Mouse (Mus musculus): ENCODE data around the gene Inafm2. TPM values are rescaled to one million over a fixed set of nuclear protein-coding genes. Genes with fewer than 3 reads are reported as not detected.

The Inafm2 gene
- polyA plus RNA-seq, 1 experiment: 8.7 TPM

DNA sequence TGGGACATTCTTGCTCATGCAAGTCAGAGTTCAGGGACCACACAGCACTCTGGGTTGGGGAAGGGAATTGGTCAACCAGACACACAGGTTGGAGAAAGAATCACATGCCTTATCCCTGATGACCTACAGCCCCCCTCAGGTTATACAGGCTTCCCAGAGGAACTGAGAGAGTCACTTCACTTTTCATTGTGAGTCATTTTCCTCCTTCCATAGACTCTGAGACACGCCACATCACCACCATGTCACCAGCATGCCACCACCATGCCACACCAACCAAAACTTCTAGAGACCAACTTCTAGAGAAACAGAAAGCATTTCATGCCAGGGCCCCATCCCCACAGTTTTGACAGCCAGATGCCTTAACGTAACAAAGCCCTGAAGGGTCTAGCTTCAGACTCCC lies 18.7 kb upstream of the Inafm2 start:
- Histone ChIP-seq H3K4me3 (ENCODE audit: extremely low read depth, insufficient read depth, insufficient read length) (peak overlapping the region; percentile 65; the same call in 1 of the 2 replicates), H3K4me1 (ENCODE audit: control insufficient read depth, insufficient read depth, insufficient read length) (peaks cover 16% of the 10 kb centered on the region), H3K27me3 (ENCODE audit: control insufficient read depth, insufficient read depth, low read length) (no peaks in the 10 kb centered on the region), H3K27ac (ENCODE audit: insufficient read depth, low read length) (peak overlapping the region; percentile 86; the same call in 1 of the 2 replicates), H3K36me3 (ENCODE audit: control insufficient read depth, insufficient read depth, low read length) (peaks cover 14% of the 10 kb centered on the region)
- TF ChIP-seq POLR2A (IDR thresholded peaks at IDR 0.05; ENCODE audit: low read depth, low read length) (no peak), CTCF (IDR thresholded peaks at IDR 0.05; ENCODE audit: extremely low read depth, insufficient read depth, insufficient read length, insufficient replicate concordance) (no peak)
- WGBS: 51% methylated on average over 2 of the region's 2 CpGs
- DNase-seq (ENCODE audit: low read depth in 1 of 2, low spot score in 2 of 2): no peak

DNA sequence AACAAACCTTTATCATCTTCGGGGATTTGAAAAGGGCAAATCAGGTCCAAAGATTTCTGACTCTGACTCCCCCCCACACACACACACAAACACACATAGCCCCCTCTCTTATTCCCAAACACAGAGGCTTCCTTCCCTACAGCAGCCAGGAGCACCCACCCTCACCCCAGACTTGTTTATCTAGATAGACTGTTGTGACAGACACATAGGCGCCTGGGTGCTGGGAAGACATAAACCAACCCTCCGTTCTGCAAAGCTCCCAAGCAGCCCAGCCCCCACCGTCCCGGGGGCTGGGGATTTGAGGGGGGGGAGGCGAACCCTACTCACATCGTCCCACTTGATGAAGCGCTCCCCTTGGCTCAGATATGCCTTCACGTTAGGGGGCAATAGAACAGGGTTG lies 17.6 kb upstream of the Inafm2 start:
- WGBS: 4% methylated on average over 9 of the region's 9 CpGs
- H3K4me3 ChIP-seq (ENCODE audit: extremely low read depth, insufficient read depth, insufficient read length): peak overlapping the region; percentile 65
- H3K27me3 ChIP-seq (ENCODE audit: control insufficient read depth, insufficient read depth, low read length): no peaks in the 10 kb centered on the region
- H3K36me3 ChIP-seq (ENCODE audit: control insufficient read depth, insufficient read depth, low read length): peaks cover 9% of the 10 kb centered on the region
- peaks cover 16% of the 10 kb centered on the region for H3K4me1 ChIP-seq (ENCODE audit: control insufficient read depth, insufficient read depth, insufficient read length)
- DNase-seq (ENCODE audit: low read depth in 1 of 2, low spot score in 2 of 2): no peak
- peak overlapping the region; percentile 86 for H3K27ac ChIP-seq (ENCODE audit: insufficient read depth, low read length)
- TF ChIP-seq POLR2A (IDR thresholded peaks at IDR 0.05; ENCODE audit: low read depth, low read length): no peak
- TF ChIP-seq CTCF (IDR thresholded peaks at IDR 0.05; ENCODE audit: extremely low read depth, insufficient read depth, insufficient read length, insufficient replicate concordance): no peak

DNA sequence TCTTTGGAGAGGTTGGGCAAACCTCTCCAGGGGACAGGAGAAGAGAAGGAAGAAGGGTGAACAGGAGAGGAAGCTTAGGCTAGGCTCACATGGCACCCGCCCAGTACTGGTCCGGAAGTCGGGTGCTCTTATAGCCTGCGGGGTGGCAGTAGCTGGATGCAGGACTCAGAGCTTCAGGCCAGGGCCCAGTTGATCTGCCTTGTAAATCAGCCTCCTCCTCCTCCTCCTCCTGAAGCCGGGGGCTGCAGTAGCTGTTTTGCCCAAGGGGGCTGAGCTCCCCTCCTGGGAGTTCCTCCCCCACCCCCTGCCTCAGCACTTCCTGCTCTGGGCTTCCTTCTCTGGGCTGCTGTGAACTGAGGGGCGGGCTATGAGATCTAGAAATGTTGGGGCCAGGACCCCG lies 17.2 kb upstream of the Inafm2 start, which contains the start of gene Plcb2:
Gene Plcb2, minus strand, starts transcription at position 102 of the 400 bp plus-strand sequence.
- H3K4me3 ChIP-seq (ENCODE audit: extremely low read depth, insufficient read depth, insufficient read length): peak within 1 kb of the TSS; percentile 65
- peak in 1 of 2 experiments; percentile 72 for DNase-seq (ENCODE audit: low read depth in 1 of 2, low spot score in 2 of 2)
- H3K27me3 ChIP-seq (ENCODE audit: control insufficient read depth, insufficient read depth, low read length): no peaks in the 10 kb centered on the region
- 2% methylated on average over 7 of the region's 7 CpGs for WGBS
- H3K27ac ChIP-seq (ENCODE audit: insufficient read depth, low read length): peak within 1 kb of the TSS; percentile 86
- peaks cover 5% of the 10 kb centered on the region for H3K36me3 ChIP-seq (ENCODE audit: control insufficient read depth, insufficient read depth, low read length)
- TF ChIP-seq POLR2A (IDR thresholded peaks at IDR 0.05; ENCODE audit: low read depth, low read length): peak; percentile 28
- no peak for TF ChIP-seq CTCF (IDR thresholded peaks at IDR 0.05; ENCODE audit: extremely low read depth, insufficient read depth, insufficient read length, insufficient replicate concordance)
- H3K4me1 ChIP-seq (ENCODE audit: control insufficient read depth, insufficient read depth, insufficient read length): peaks cover 16% of the 10 kb centered on the region

DNA sequence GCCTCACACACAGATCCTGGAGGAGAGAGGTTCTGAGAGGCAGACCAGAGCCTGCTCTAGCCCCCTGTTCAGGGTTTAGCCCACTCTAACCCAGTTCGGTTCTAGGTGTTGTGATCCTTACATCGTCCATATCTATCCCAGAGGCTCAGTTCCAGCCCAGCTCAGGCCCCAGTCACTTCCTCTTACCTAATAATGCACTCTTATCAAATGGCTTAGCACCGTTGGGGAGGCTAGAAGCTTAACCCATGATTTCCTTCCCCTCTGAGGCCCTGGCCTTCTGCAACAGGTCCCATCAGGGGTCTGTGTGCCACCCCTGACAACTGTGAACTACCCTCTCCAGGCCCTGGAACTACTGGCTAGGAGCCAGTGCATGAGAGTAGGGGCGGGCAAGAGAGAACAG lies 16.4 kb upstream of the Inafm2 start:
- Histone ChIP-seq H3K36me3 (ENCODE audit: control insufficient read depth, insufficient read depth, low read length) (no peaks in the 10 kb centered on the region), H3K4me1 (ENCODE audit: control insufficient read depth, insufficient read depth, insufficient read length) (peaks cover 16% of the 10 kb centered on the region), H3K27ac (ENCODE audit: insufficient read depth, low read length) (peak overlapping the region; percentile 86), H3K4me3 (ENCODE audit: extremely low read depth, insufficient read depth, insufficient read length) (no peak overlapping the region), H3K27me3 (ENCODE audit: control insufficient read depth, insufficient read depth, low read length) (no peaks in the 10 kb centered on the region)
- TF ChIP-seq CTCF (IDR thresholded peaks at IDR 0.05; ENCODE audit: extremely low read depth, insufficient read depth, insufficient read length, insufficient replicate concordance) (no peak), POLR2A (IDR thresholded peaks at IDR 0.05; ENCODE audit: low read depth, low read length) (no peak)
- DNase-seq (ENCODE audit: low read depth in 1 of 2, low spot score in 2 of 2): no peak
- 34% methylated on average over 4 of the region's 4 CpGs for WGBS

DNA sequence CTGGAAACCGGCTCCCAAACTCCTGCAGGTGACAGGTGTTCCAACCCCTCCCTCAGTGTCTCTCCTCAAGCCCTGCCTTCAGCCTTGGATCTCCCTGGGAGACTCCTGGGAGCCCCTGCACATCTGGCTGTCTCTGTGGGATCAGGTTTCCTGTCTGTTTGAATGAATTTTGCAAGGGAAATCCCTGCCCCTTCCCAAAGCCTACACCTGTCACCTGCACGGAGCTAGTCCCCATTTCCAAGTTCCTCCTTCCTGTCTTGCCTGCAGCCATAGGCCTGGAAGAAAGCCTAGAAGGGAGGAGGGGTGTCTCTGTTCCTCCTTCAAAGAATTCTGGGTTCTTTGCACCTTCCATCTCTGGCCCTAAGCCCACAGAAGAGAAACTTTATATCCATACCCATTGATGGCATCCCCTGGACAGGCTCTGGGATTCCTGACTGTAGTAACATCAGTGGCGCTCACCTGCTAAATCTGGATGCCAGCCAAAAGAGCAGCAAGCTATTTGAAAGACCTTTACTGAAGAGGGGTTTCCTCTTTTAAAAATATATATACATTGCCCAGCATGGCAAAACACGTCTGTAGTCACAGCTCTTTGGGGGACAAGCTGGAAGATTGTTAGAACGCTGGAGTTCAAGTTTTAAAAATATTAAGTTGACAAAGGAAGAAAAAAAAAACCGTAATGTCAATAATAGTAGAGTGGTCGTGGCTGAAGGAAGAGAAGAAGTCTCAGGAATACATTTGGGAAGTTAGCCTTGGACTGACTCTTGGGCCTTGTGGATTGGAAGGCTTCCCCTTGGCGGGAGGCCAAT lies 15.5 kb upstream of the Inafm2 start:
- H3K27me3 ChIP-seq (ENCODE audit: control insufficient read depth, insufficient read depth, low read length): no peaks in the 10 kb centered on the region
- 31% methylated on average over 8 of the region's 8 CpGs for WGBS

DNA sequence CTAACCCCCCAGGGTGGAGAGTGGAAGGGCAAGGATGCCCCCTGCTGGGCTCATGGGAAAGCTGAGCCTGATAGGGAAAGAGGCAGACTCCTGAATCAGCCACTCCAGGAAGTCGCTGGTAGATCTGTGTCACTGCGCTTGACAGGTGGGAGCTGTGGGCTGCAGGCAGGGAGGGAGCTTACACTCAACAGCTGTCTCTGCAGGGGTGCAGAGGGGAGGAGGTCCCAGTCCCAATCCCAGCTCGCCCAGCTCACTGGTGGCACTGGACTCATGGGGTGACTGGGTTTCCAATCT lies 15.0 kb upstream of the Inafm2 start:
- peaks cover 16% of the 10 kb centered on the region for H3K4me1 ChIP-seq (ENCODE audit: control insufficient read depth, insufficient read depth, insufficient read length)
- no peak for TF ChIP-seq POLR2A (IDR thresholded peaks at IDR 0.05; ENCODE audit: low read depth, low read length)
- peak; percentile 75 for TF ChIP-seq CTCF (IDR thresholded peaks at IDR 0.05; ENCODE audit: extremely low read depth, insufficient read depth, insufficient read length, insufficient replicate concordance)
- peak in 1 of 2 experiments; percentile 67 for DNase-seq (ENCODE audit: low read depth in 1 of 2, low spot score in 2 of 2)
- H3K36me3 ChIP-seq (ENCODE audit: control insufficient read depth, insufficient read depth, low read length): no peaks in the 10 kb centered on the region
- H3K27ac ChIP-seq (ENCODE audit: insufficient read depth, low read length): no peak overlapping the region
- no peaks in the 10 kb centered on the region for H3K27me3 ChIP-seq (ENCODE audit: control insufficient read depth, insufficient read depth, low read length)
- 17% methylated on average over 3 of the region's 3 CpGs for WGBS
- no peak overlapping the region for H3K4me3 ChIP-seq (ENCODE audit: extremely low read depth, insufficient read depth, insufficient read length)

More for the DNA sequence above, 15.5 kb upstream of the Inafm2 start:
- Histone ChIP-seq H3K4me1 (ENCODE audit: control insufficient read depth, insufficient read depth, insufficient read length) (peaks cover 16% of the 10 kb centered on the region), H3K36me3 (ENCODE audit: control insufficient read depth, insufficient read depth, low read length) (no peaks in the 10 kb centered on the region), H3K27ac (ENCODE audit: insufficient read depth, low read length) (no peak overlapping the region), H3K4me3 (ENCODE audit: extremely low read depth, insufficient read depth, insufficient read length) (no peak overlapping the region)
- DNase-seq (ENCODE audit: low read depth in 1 of 2, low spot score in 2 of 2): no peak
- TF ChIP-seq POLR2A (IDR thresholded peaks at IDR 0.05; ENCODE audit: low read depth, low read length): no peak
- no peak for TF ChIP-seq CTCF (IDR thresholded peaks at IDR 0.05; ENCODE audit: extremely low read depth, insufficient read depth, insufficient read length, insufficient replicate concordance)

DNA sequence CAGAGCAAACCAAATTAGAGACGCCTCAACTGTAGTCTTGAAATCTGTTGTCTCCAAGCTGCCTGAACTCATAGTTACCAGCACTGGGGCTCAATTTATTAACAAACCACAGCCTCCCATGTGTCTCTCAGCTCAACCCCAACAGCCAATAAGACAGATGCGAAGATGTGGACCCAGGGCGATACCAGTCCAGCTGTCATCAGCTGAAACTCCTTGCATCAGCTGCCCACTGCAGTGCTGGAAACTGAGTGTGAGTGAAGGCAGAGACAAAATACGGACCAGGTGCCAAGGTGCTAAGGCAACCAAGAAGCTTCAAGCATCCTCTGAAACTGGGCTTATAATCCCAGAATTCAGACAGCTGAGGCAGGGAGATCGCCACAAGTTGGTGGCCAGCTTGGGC lies 13.6 kb upstream of the Inafm2 start:
- Histone ChIP-seq H3K4me3 (ENCODE audit: extremely low read depth, insufficient read depth, insufficient read length) (no peak overlapping the region), H3K27me3 (ENCODE audit: control insufficient read depth, insufficient read depth, low read length) (no peaks in the 10 kb centered on the region), H3K4me1 (ENCODE audit: control insufficient read depth, insufficient read depth, insufficient read length) (peaks cover 16% of the 10 kb centered on the region), H3K27ac (ENCODE audit: insufficient read depth, low read length) (no peak overlapping the region), H3K36me3 (ENCODE audit: control insufficient read depth, insufficient read depth, low read length) (no peaks in the 10 kb centered on the region)
- TF ChIP-seq POLR2A (IDR thresholded peaks at IDR 0.05; ENCODE audit: low read depth, low read length): no peak
- TF ChIP-seq CTCF (IDR thresholded peaks at IDR 0.05; ENCODE audit: extremely low read depth, insufficient read depth, insufficient read length, insufficient replicate concordance): no peak
- no peak for DNase-seq (ENCODE audit: low read depth in 1 of 2, low spot score in 2 of 2)
- 85% methylated on average over 5 of the region's 5 CpGs for WGBS

Data from spleen, adult 2 months (tissue).